Mouse (Mus musculus) limb, embryonic 14.5 days (tissue): Measurements from ENCODE around the gene Trp53i13. TPM values are rescaled to one million over a fixed set of nuclear protein-coding genes. Genes with fewer than 3 reads are reported as not detected.

Experiments used
- ATAC-seq: fragments of 200-750 bp; cut with Nextera tagmentation; 2 replicates; pipeline ENCODE4 v1.8.0; 2017; ENCODE audit warnings: low read depth, moderate number of reproducible peaks, moderate TSS enrichment; ENCODE audit not compliant: low FRiP score
- DNase-seq: peaks from one replicate; pipeline ENCODE4 v3.0.0-alpha.2; 2015; ENCODE audit warnings: low spot score
- H3K27ac ChIP-seq: fragments of 300-500 bp; sonication (generic); replicated peaks from 2 replicates; pipeline ENCODE4 v1.5.1; 2014; ENCODE audit warnings: low read depth, mild to moderate bottlenecking, low read length, moderate library complexity, mixed read lengths
- H3K27me3 ChIP-seq: fragments of 300-500 bp; sonication (generic); 2 replicates; pipeline ENCODE4 v1.6.1; 2014; ENCODE audit warnings: low read length, mixed read lengths; ENCODE audit not compliant: control insufficient read depth, insufficient read depth
- H3K36me3 ChIP-seq: fragments of 300-500 bp; sonication (generic); 2 replicates; pipeline ENCODE4 v1.6.1; 2014; ENCODE audit warnings: mild to moderate bottlenecking, low read length, moderate library complexity, mixed read lengths; ENCODE audit not compliant: control insufficient read depth, insufficient read depth
- H3K4me1 ChIP-seq: fragments of 300-500 bp; sonication (generic); 2 replicates; pipeline ENCODE4 v1.6.1; 2014; ENCODE audit warnings: antibody characterized with exemption, low read length, mixed read lengths; ENCODE audit not compliant: control insufficient read depth, insufficient read depth
- H3K4me2 ChIP-seq: fragments of 300-500 bp; sonication (generic); replicated peaks from 2 replicates; pipeline ENCODE4 v1.6.1; 2014; ENCODE audit warnings: low read depth, mild to moderate bottlenecking, low read length, moderate library complexity; ENCODE audit not compliant: severe bottlenecking
- H3K4me3 ChIP-seq: fragments of 300-500 bp; sonication (generic); replicated peaks from 2 replicates; pipeline ENCODE4 v1.5.1; 2014; ENCODE audit warnings: low read length
- H3K9ac ChIP-seq: fragments of 300-500 bp; sonication (generic); 2 replicates; pipeline ENCODE4 v1.6.1; 2014; ENCODE audit warnings: mild to moderate bottlenecking, low read depth, low read length, moderate library complexity; ENCODE audit not compliant: severe bottlenecking
- H3K9me3 ChIP-seq: fragments of 300-500 bp; sonication (generic); 2 replicates; pipeline ENCODE4 v1.6.1; 2016; ENCODE audit warnings: low read length; ENCODE audit not compliant: control insufficient read depth
- POLR2A ChIP-seq: fragments of 200-500 bp; IDR thresholded peaks from 2 replicates; pipeline ENCODE4 v1.8.0; 2012; ENCODE audit warnings: inconsistent platforms, mild to moderate bottlenecking, moderate library complexity, borderline replicate concordance; ENCODE audit not compliant: insufficient read depth, insufficient read length; ENCODE audit errors: extremely low read depth
- WGBS: fragments of 180-500 bp; shearing (Covaris S2); extraction: QIAGEN DNeasy Blood & Tissue Kit; methylation state at CpG from one replicate; pipeline ENCODE4 v1.1.7; 2014; 5-methylcytosine and 5-hydroxymethylcytosine counted together
- polyA plus RNA-seq, 2 experiments: library from polyadenylated mRNA; depleted of rRNA in 1 of 2; stranded (reverse) in 1 of 2; unstranded in 1 of 2; fragments of >200 nt; fragmentation: Nextera tagmentation in 1 of 2; extraction: Ambion mirVana in 1 of 2; gene quantifications; 2 replicates each; pipeline versions ENCODE4 v1.2.1 to v1.2.3; 2012 to 2014

Trp53i13 gene
- polyA plus RNA-seq, 2 experiments, result 51.1 to 67.3 TPM

- DNase-seq (no peak), ATAC-seq (no peak)
- no peak for TF ChIP-seq POLR2A
- Histone ChIP-seq H3K9ac (peak overlapping the region; percentile 53), H3K27me3 (peaks cover 51% of the 10 kb centered on the region), H3K9me3 (no peaks in the 10 kb centered on the region), H3K4me2 (peak overlapping the region; percentile 100), H3K36me3 (peaks cover under 1% of the 10 kb centered on the region; the same call in 1 of the 2 replicates), H3K27ac (no peak overlapping the region), H3K4me3 (peak overlapping the region; percentile 55), H3K4me1 (peaks cover 9% of the 10 kb centered on the region; the same call in 1 of the 2 replicates)
- 4% methylated on average over 6 of the region's 6 CpGs for WGBS
Observed at GRCm38 (mm10) chr11:77461856-77462255, 53.9 kb downstream of the Trp53i13 start.

Other genes with a start within 250 kb of the Trp53i13 start
- gene Coro6, start 53.6 kb downstream of the Trp53i13 start, polyA plus RNA-seq (2012; rRNA removed), result 10.3 and 10.5 TPM in 2 replicates
- 1.5 and 2.3 TPM in 2 replicates for gene Coro6, start 53.6 kb downstream of the Trp53i13 start, polyA plus RNA-seq (2014; fragmentation: Nextera tagmentation; extraction: Ambion mirVana)
- gene Ankrd13b, start 26.3 kb downstream of the Trp53i13 start, polyA plus RNA-seq (2012; rRNA removed), result 98.1 and 133 TPM in 2 replicates
- 13.9 and 15.1 TPM in 2 replicates for gene Ankrd13b, start 26.3 kb downstream of the Trp53i13 start, polyA plus RNA-seq (2014; fragmentation: Nextera tagmentation; extraction: Ambion mirVana)
- gene Git1, start 22.4 kb downstream of the Trp53i13 start, polyA plus RNA-seq (2012; rRNA removed), result 57.1 and 71.7 TPM in 2 replicates
- 17.3 and 18.2 TPM in 2 replicates for gene Git1, start 22.4 kb downstream of the Trp53i13 start, polyA plus RNA-seq (2014; fragmentation: Nextera tagmentation; extraction: Ambion mirVana)
- gene Abhd15, start 859 bp downstream of the Trp53i13 start, polyA plus RNA-seq (2012; rRNA removed), result 0.50 and 0.93 TPM in 2 replicates
- gene Abhd15, start 859 bp downstream of the Trp53i13 start, polyA plus RNA-seq (2014; fragmentation: Nextera tagmentation; extraction: Ambion mirVana), result 1.5 and 1.8 TPM in 2 replicates
- gene Gm10392, start 3.2 kb upstream of the Trp53i13 start, polyA plus RNA-seq (2012; rRNA removed), result not detected in 2 replicates
- gene Gm10392, start 3.2 kb upstream of the Trp53i13 start, polyA plus RNA-seq (2014; fragmentation: Nextera tagmentation; extraction: Ambion mirVana), result 0.12 TPM in 1 of 2 replicates, not detected in the other
- gene Taok1, start 91.8 kb upstream of the Trp53i13 start, polyA plus RNA-seq (2012; rRNA removed), result 11.8 TPM in 2 replicates
- 19.2 and 19.3 TPM in 2 replicates for gene Taok1, start 91.8 kb upstream of the Trp53i13 start, polyA plus RNA-seq (2014; fragmentation: Nextera tagmentation; extraction: Ambion mirVana)
- 19.5 and 21.3 TPM in 2 replicates for gene Nufip2, start 170.2 kb upstream of the Trp53i13 start, polyA plus RNA-seq (2012; rRNA removed)
- gene Nufip2, start 170.2 kb upstream of the Trp53i13 start, polyA plus RNA-seq (2014; fragmentation: Nextera tagmentation; extraction: Ambion mirVana), result 5.5 and 5.8 TPM in 2 replicates
- not detected in 2 replicates for gene Cryba1, start 209.3 kb upstream of the Trp53i13 start, polyA plus RNA-seq (2012; rRNA removed)
- gene Cryba1, start 209.3 kb upstream of the Trp53i13 start, polyA plus RNA-seq (2014; fragmentation: Nextera tagmentation; extraction: Ambion mirVana), result not detected in 2 replicates
- 42.9 and 47.0 TPM in 2 replicates for gene Myo18a, start 247.3 kb upstream of the Trp53i13 start, polyA plus RNA-seq (2012; rRNA removed)
- gene Myo18a, start 247.3 kb upstream of the Trp53i13 start, polyA plus RNA-seq (2014; fragmentation: Nextera tagmentation; extraction: Ambion mirVana), result 43.5 and 45.3 TPM in 2 replicates